Mouse (Mus musculus): ENCODE data around the gene Agmo. TPM values are rescaled to one million over a fixed set of nuclear protein-coding genes. Genes with fewer than 3 reads are reported as not detected.

Agmo gene
- polyA plus RNA-seq, 1 experiment from 2014 or later, result 0.58 TPM

Other genes with a start within 250 kb of the Agmo start
- 44.6 and 46.4 TPM in 2 replicates for gene Meox2, start 133.1 kb upstream of the Agmo start, polyA plus RNA-seq (2015; fragmentation: Nextera tagmentation; extraction: Ambion mirVana)